Mouse (Mus musculus): Measurements from ENCODE around the gene Ice2. TPM values are rescaled to one million over a fixed set of nuclear protein-coding genes. Genes with fewer than 3 reads are reported as not detected.

The Ice2 gene
- polyA plus RNA-seq, 1 experiment, result 2.9 TPM

- Histone ChIP-seq H3K4me3 (replicated peaks; ENCODE audit: extremely low read depth, low read depth, low read length) (no peak overlapping the region), H3K4me1 (ENCODE audit: control insufficient read depth, insufficient read depth, low read length) (peaks cover 13% of the 10 kb centered on the region)
- DNase-seq, result no peak
- TF ChIP-seq POLR2A (IDR thresholded peaks at IDR 0.05; ENCODE audit: borderline replicate concordance, extremely low read depth, low read depth, low read length) (no peak), CTCF (IDR thresholded peaks at IDR 0.05; ENCODE audit: insufficient read depth, low read length) (no peak)
- 12% methylated on average over 6 of the region's 6 CpGs for WGBS
Observed at GRCm38 (mm10) chr9:69442471-69443038, 44.8 kb downstream of the Ice2 start.

- no peak for TF ChIP-seq POLR2A (IDR thresholded peaks at IDR 0.05; ENCODE audit: borderline replicate concordance, extremely low read depth, low read depth, low read length)
- TF ChIP-seq CTCF (IDR thresholded peaks at IDR 0.05; ENCODE audit: insufficient read depth, low read length), result no peak
- Histone ChIP-seq H3K4me1 (ENCODE audit: control insufficient read depth, insufficient read depth, low read length) (peaks cover 13% of the 10 kb centered on the region), H3K4me3 (replicated peaks; ENCODE audit: extremely low read depth, low read depth, low read length) (no peak overlapping the region)
- 14% methylated on average over 3 of the region's 3 CpGs for WGBS
- DNase-seq, result no peak
Observed at GRCm38 (mm10) chr9:69443203-69443602, 45.5 kb downstream of the Ice2 start.

GRCm38 (mm10) chr9:69448801-69449200 lies 51.1 kb downstream of the Ice2 start:
- DNase-seq, result no peak
- Histone ChIP-seq H3K4me1 (ENCODE audit: control insufficient read depth, insufficient read depth, low read length) (peaks cover 2% of the 10 kb centered on the region; the same call in 1 of the 2 replicates), H3K4me3 (replicated peaks; ENCODE audit: extremely low read depth, low read depth, low read length) (no peak overlapping the region)
- TF ChIP-seq POLR2A (IDR thresholded peaks at IDR 0.05; ENCODE audit: borderline replicate concordance, extremely low read depth, low read depth, low read length) (no peak), CTCF (IDR thresholded peaks at IDR 0.05; ENCODE audit: insufficient read depth, low read length) (no peak)
- 77% methylated on average over 3 of the region's 3 CpGs for WGBS

- WGBS, result 81% methylated on average over 9 of the region's 9 CpGs
- TF ChIP-seq POLR2A (IDR thresholded peaks at IDR 0.05; ENCODE audit: borderline replicate concordance, extremely low read depth, low read depth, low read length) (no peak), CTCF (IDR thresholded peaks at IDR 0.05; ENCODE audit: insufficient read depth, low read length) (no peak)
- DNase-seq, result no peak
- no peak overlapping the region for H3K4me3 ChIP-seq (replicated peaks; ENCODE audit: extremely low read depth, low read depth, low read length)
- peaks cover 10% of the 10 kb centered on the region for H3K4me1 ChIP-seq (ENCODE audit: control insufficient read depth, insufficient read depth, low read length)
Observed at GRCm38 (mm10) chr9:69450636-69451035, 52.9 kb downstream of the Ice2 start.

GRCm38 (mm10) chr9:69451886-69452810 lies 54.4 kb downstream of the Ice2 start:
- TF ChIP-seq POLR2A (IDR thresholded peaks at IDR 0.05; ENCODE audit: borderline replicate concordance, extremely low read depth, low read depth, low read length) (no peak), CTCF (IDR thresholded peaks at IDR 0.05; ENCODE audit: insufficient read depth, low read length) (no peak)
- peaks cover 19% of the 10 kb centered on the region for H3K4me1 ChIP-seq (ENCODE audit: control insufficient read depth, insufficient read depth, low read length)
- 93% methylated on average over 10 of the region's 10 CpGs for WGBS

GRCm38 (mm10) chr9:69453066-69453900 lies 55.6 kb downstream of the Ice2 start, which contains the start of gene Anxa2:
Gene Anxa2, plus strand, starts transcription at chr9:69453620.
- H3K4me1 ChIP-seq (ENCODE audit: control insufficient read depth, insufficient read depth, low read length), result peaks cover 30% of the 10 kb centered on the region
- peak within 1 kb of the TSS; percentile 74 for H3K4me3 ChIP-seq (replicated peaks; ENCODE audit: extremely low read depth, low read depth, low read length)
- peak; percentile 93 for DNase-seq
- no peak for TF ChIP-seq CTCF (IDR thresholded peaks at IDR 0.05; ENCODE audit: insufficient read depth, low read length)
- TF ChIP-seq POLR2A (IDR thresholded peaks at IDR 0.05; ENCODE audit: borderline replicate concordance, extremely low read depth, low read depth, low read length), result peak; percentile 88; the same call in 1 of the 2 replicates
- 9% methylated on average over 36 of the region's 37 CpGs for WGBS

More at GRCm38 (mm10) chr9:69451886-69452810, 54.4 kb downstream of the Ice2 start:
- no peak overlapping the region for H3K4me3 ChIP-seq (replicated peaks; ENCODE audit: extremely low read depth, low read depth, low read length)
- no peak for DNase-seq

GRCm38 (mm10) chr9:69453901-69454666 lies 56.4 kb downstream of the Ice2 start:
- Histone ChIP-seq H3K4me3 (replicated peaks; ENCODE audit: extremely low read depth, low read depth, low read length) (peak overlapping the region; percentile 74), H3K4me1 (ENCODE audit: control insufficient read depth, insufficient read depth, low read length) (peaks cover 34% of the 10 kb centered on the region)
- 1% methylated on average over 31 of the region's 32 CpGs for WGBS
- peak; percentile 62 for DNase-seq
- TF ChIP-seq POLR2A (IDR thresholded peaks at IDR 0.05; ENCODE audit: borderline replicate concordance, extremely low read depth, low read depth, low read length) (peak; percentile 12; the same call in 1 of the 2 replicates), CTCF (IDR thresholded peaks at IDR 0.05; ENCODE audit: insufficient read depth, low read length) (no peak)

- peaks cover 37% of the 10 kb centered on the region for H3K4me1 ChIP-seq (ENCODE audit: control insufficient read depth, insufficient read depth, low read length)
Observed at GRCm38 (mm10) chr9:69454691-69455090, 57.0 kb downstream of the Ice2 start.

More at GRCm38 (mm10) chr9:69454691-69455090, 57.0 kb downstream of the Ice2 start:
- no peak for DNase-seq
- WGBS, result 14% methylated on average over 4 of the region's 4 CpGs
- no peak for TF ChIP-seq POLR2A (IDR thresholded peaks at IDR 0.05; ENCODE audit: borderline replicate concordance, extremely low read depth, low read depth, low read length)
- no peak for TF ChIP-seq CTCF (IDR thresholded peaks at IDR 0.05; ENCODE audit: insufficient read depth, low read length)
- peak overlapping the region; percentile 74 for H3K4me3 ChIP-seq (replicated peaks; ENCODE audit: extremely low read depth, low read depth, low read length)
